Mouse (Mus musculus): ENCODE results near the gene Myo1e. TPM values are rescaled to one million over a fixed set of nuclear protein-coding genes. Genes with fewer than 3 reads are reported as not detected.
A peak's percentile ranks its signal among the peaks of the same experiment; 100 is the strongest.

The Myo1e gene
- 25.1 and 27.2 TPM in 2 replicates for total RNA-seq (2014; rRNA removed)
- polyA plus RNA-seq (2012; rRNA removed): 9.2 and 11.2 TPM in 2 replicates

- Histone ChIP-seq H3K27me3 (ENCODE audit: control insufficient read depth, insufficient read depth, low read length) (no peaks in the 10 kb centered on the region), H3K27ac (replicated peaks; ENCODE audit: insufficient read depth, low read depth, low read length) (peak within 1 kb of the TSS; percentile 71), H3K9ac (ENCODE audit: low read depth, low read length) (peak within 1 kb of the TSS; percentile 79), H3K4me1 (ENCODE audit: control insufficient read depth, insufficient read depth, low read length) (peaks cover 20% of the 10 kb centered on the region), H3K36me3 (ENCODE audit: control insufficient read depth, insufficient read depth, low read length) (no peaks in the 10 kb centered on the region), H3K4me3 (ENCODE audit: insufficient read depth, low read depth, low read length) (peak within 1 kb of the TSS; percentile 84), H3K79me2 (ENCODE audit: control insufficient read depth, insufficient read depth, low read length) (peaks cover 23% of the 10 kb centered on the region)
- peak; percentile 96 for DNase-seq (ENCODE audit: extremely low read depth, low read depth, low spot score)
- under 1% methylated on average over 43 of the region's 43 CpGs for WGBS
- no peak for TF ChIP-seq CTCF (IDR thresholded peaks at IDR 0.05; ENCODE audit: low read depth, low read length)
- TF ChIP-seq POLR2A (IDR thresholded peaks at IDR 0.05; ENCODE audit: extremely low read depth, insufficient read depth, low read length): peak; percentile 89
Observed at GRCm38 (mm10) chr9:70207151-70207831, at the start of gene Myo1e. TSS of gene Myo1e (plus strand) at chr9:70207350.

GRCm38 (mm10) chr9:70160071-70160470, 47.1 kb upstream of the Myo1e start:
- H3K36me3 ChIP-seq (ENCODE audit: control insufficient read depth, insufficient read depth, low read length): no peaks in the 10 kb centered on the region
- H3K27ac ChIP-seq (replicated peaks; ENCODE audit: insufficient read depth, low read depth, low read length): no peak overlapping the region
- no peaks in the 10 kb centered on the region for H3K27me3 ChIP-seq (ENCODE audit: control insufficient read depth, insufficient read depth, low read length)
- H3K4me3 ChIP-seq (ENCODE audit: insufficient read depth, low read depth, low read length): no peak overlapping the region
- H3K79me2 ChIP-seq (ENCODE audit: control insufficient read depth, insufficient read depth, low read length): no peaks in the 10 kb centered on the region
- 72% methylated on average over 10 of the region's 10 CpGs for WGBS
- H3K9ac ChIP-seq (ENCODE audit: low read depth, low read length): no peak overlapping the region
- DNase-seq (ENCODE audit: extremely low read depth, low read depth, low spot score): no peak
- no peak for TF ChIP-seq POLR2A (IDR thresholded peaks at IDR 0.05; ENCODE audit: extremely low read depth, insufficient read depth, low read length)
- no peaks in the 10 kb centered on the region for H3K4me1 ChIP-seq (ENCODE audit: control insufficient read depth, insufficient read depth, low read length)

GRCm38 (mm10) chr9:70168973-70169372, 38.2 kb upstream of the Myo1e start:
- no peak overlapping the region for H3K27ac ChIP-seq (replicated peaks; ENCODE audit: insufficient read depth, low read depth, low read length)
- no peak for DNase-seq (ENCODE audit: extremely low read depth, low read depth, low spot score)
- H3K4me3 ChIP-seq (ENCODE audit: insufficient read depth, low read depth, low read length): no peak overlapping the region
- TF ChIP-seq POLR2A (IDR thresholded peaks at IDR 0.05; ENCODE audit: extremely low read depth, insufficient read depth, low read length) (no peak), CTCF (IDR thresholded peaks at IDR 0.05; ENCODE audit: low read depth, low read length) (peak; percentile 78)
- no peaks in the 10 kb centered on the region for H3K79me2 ChIP-seq (ENCODE audit: control insufficient read depth, insufficient read depth, low read length)
- H3K27me3 ChIP-seq (ENCODE audit: control insufficient read depth, insufficient read depth, low read length): no peaks in the 10 kb centered on the region
- no peaks in the 10 kb centered on the region for H3K36me3 ChIP-seq (ENCODE audit: control insufficient read depth, insufficient read depth, low read length)
- H3K9ac ChIP-seq (ENCODE audit: low read depth, low read length): no peak overlapping the region
- H3K4me1 ChIP-seq (ENCODE audit: control insufficient read depth, insufficient read depth, low read length): no peaks in the 10 kb centered on the region
- WGBS: 89% methylated on average over 7 of the region's 7 CpGs

GRCm38 (mm10) chr9:70174291-70174848, 32.8 kb upstream of the Myo1e start:
- TF ChIP-seq POLR2A (IDR thresholded peaks at IDR 0.05; ENCODE audit: extremely low read depth, insufficient read depth, low read length): no peak
- no peak for TF ChIP-seq CTCF (IDR thresholded peaks at IDR 0.05; ENCODE audit: low read depth, low read length)
- DNase-seq (ENCODE audit: extremely low read depth, low read depth, low spot score): no peak

GRCm38 (mm10) chr9:70174896-70175295, 32.3 kb upstream of the Myo1e start:
- Histone ChIP-seq H3K4me1 (ENCODE audit: control insufficient read depth, insufficient read depth, low read length) (no peaks in the 10 kb centered on the region), H3K4me3 (ENCODE audit: insufficient read depth, low read depth, low read length) (no peak overlapping the region), H3K27me3 (ENCODE audit: control insufficient read depth, insufficient read depth, low read length) (no peaks in the 10 kb centered on the region), H3K36me3 (ENCODE audit: control insufficient read depth, insufficient read depth, low read length) (no peaks in the 10 kb centered on the region), H3K79me2 (ENCODE audit: control insufficient read depth, insufficient read depth, low read length) (no peaks in the 10 kb centered on the region), H3K27ac (replicated peaks; ENCODE audit: insufficient read depth, low read depth, low read length) (no peak overlapping the region), H3K9ac (ENCODE audit: low read depth, low read length) (no peak overlapping the region)
- 88% methylated on average over 6 of the region's 6 CpGs for WGBS
- TF ChIP-seq CTCF (IDR thresholded peaks at IDR 0.05; ENCODE audit: low read depth, low read length) (no peak), POLR2A (IDR thresholded peaks at IDR 0.05; ENCODE audit: extremely low read depth, insufficient read depth, low read length) (no peak)
- no peak for DNase-seq (ENCODE audit: extremely low read depth, low read depth, low spot score)

More at GRCm38 (mm10) chr9:70174291-70174848, 32.8 kb upstream of the Myo1e start:
- Histone ChIP-seq H3K79me2 (ENCODE audit: control insufficient read depth, insufficient read depth, low read length) (no peaks in the 10 kb centered on the region), H3K4me1 (ENCODE audit: control insufficient read depth, insufficient read depth, low read length) (no peaks in the 10 kb centered on the region), H3K27me3 (ENCODE audit: control insufficient read depth, insufficient read depth, low read length) (no peaks in the 10 kb centered on the region), H3K9ac (ENCODE audit: low read depth, low read length) (no peak overlapping the region), H3K36me3 (ENCODE audit: control insufficient read depth, insufficient read depth, low read length) (no peaks in the 10 kb centered on the region), H3K4me3 (ENCODE audit: insufficient read depth, low read depth, low read length) (no peak overlapping the region), H3K27ac (replicated peaks; ENCODE audit: insufficient read depth, low read depth, low read length) (no peak overlapping the region)
- WGBS: 76% methylated on average over 4 of the region's 4 CpGs

- Histone ChIP-seq H3K79me2 (ENCODE audit: control insufficient read depth, insufficient read depth, low read length) (no peaks in the 10 kb centered on the region), H3K27me3 (ENCODE audit: control insufficient read depth, insufficient read depth, low read length) (no peaks in the 10 kb centered on the region), H3K36me3 (ENCODE audit: control insufficient read depth, insufficient read depth, low read length) (no peaks in the 10 kb centered on the region), H3K27ac (replicated peaks; ENCODE audit: insufficient read depth, low read depth, low read length) (no peak overlapping the region), H3K4me3 (ENCODE audit: insufficient read depth, low read depth, low read length) (no peak overlapping the region), H3K4me1 (ENCODE audit: control insufficient read depth, insufficient read depth, low read length) (no peaks in the 10 kb centered on the region), H3K9ac (ENCODE audit: low read depth, low read length) (no peak overlapping the region)
- whole genome bisulfite sequencing: 90% methylated on average over 3 of the region's 3 CpGs
- TF ChIP-seq CTCF (IDR thresholded peaks at IDR 0.05; ENCODE audit: low read depth, low read length): no peak
- TF ChIP-seq POLR2A (IDR thresholded peaks at IDR 0.05; ENCODE audit: extremely low read depth, insufficient read depth, low read length): no peak
- no peak for DNase-seq (ENCODE audit: extremely low read depth, low read depth, low spot score)
Observed at GRCm38 (mm10) chr9:70176291-70176690, 30.9 kb upstream of the Myo1e start.
